ENCODE assay signal across 8 mouse cellular contexts in genomic region chr17:71002081-71002743, GRCm38 (mm10). TPM values are rescaled to one million over a fixed set of nuclear protein-coding genes. Genes with fewer than 3 reads are reported as not detected.
DNase-seq lines count a peak whose midpoint lies in the region; ATAC-seq and TF ChIP-seq lines count a peak whose summit lies in the region.

Myom1 (plus strand) TSS chr17:71002633.

- H3K4me2 ChIP-seq in lung, postnatal 0 days (replicated peaks; ENCODE audit: low read depth, low read length) = peak within 1 kb of the TSS; percentile 57

- peak within 1 kb of the TSS; percentile 98 for H3K27ac ChIP-seq in hindbrain, embryonic 10.5 days
- peak within 1 kb of the TSS; percentile 100 for H3K27ac ChIP-seq in lung, postnatal 0 days (ENCODE audit: low read length)

- TF ChIP-seq CTCF in lung, postnatal 0 days (IDR thresholded peaks at IDR 0.05) = peak; percentile 76

- no peaks in the 10 kb centered on the region for H3K27me3 ChIP-seq in hindbrain, embryonic 10.5 days (ENCODE audit: insufficient read depth, poor library complexity, severe bottlenecking)
- H3K27me3 ChIP-seq in lung, postnatal 0 days (replicated peaks; ENCODE audit: insufficient read depth, low read length) = no peaks in the 10 kb centered on the region

- H3K4me1 ChIP-seq in hindbrain, embryonic 10.5 days (replicated peaks) = peaks cover 26% of the 10 kb centered on the region
- H3K4me1 ChIP-seq in lung, postnatal 0 days (ENCODE audit: insufficient read depth, low read depth, low read length) = peaks cover 11% of the 10 kb centered on the region; the same call in 1 of the 2 replicates

- DNase-seq in MN1 (ENCODE audit: low spot score) = peak; percentile 99
- peak; percentile 94 for DNase-seq in cerebellum, adult 9-10 months
- DNase-seq in hindbrain, embryonic 10.5 days (ENCODE audit: low spot score) = peak; percentile 98
- DNase-seq in layer of hippocampus, adult 9-11 months = peak; percentile 98
- peak; percentile 99 for DNase-seq in lung, postnatal 0 days (ENCODE audit: low spot score)
- DNase-seq in ovary, postnatal 14 days (ENCODE audit: low spot score) = peak; percentile 96
- peak; percentile 99 for DNase-seq in thymus, postnatal 14 days

- H3K36me3 ChIP-seq in hindbrain, embryonic 10.5 days = no peaks in the 10 kb centered on the region
- H3K36me3 ChIP-seq in lung, postnatal 0 days (ENCODE audit: insufficient read depth, low read length) = no peaks in the 10 kb centered on the region

- peak within 1 kb of the TSS; percentile 93 for H3K4me3 ChIP-seq in hindbrain, embryonic 10.5 days
- peak within 1 kb of the TSS; percentile 93 for H3K4me3 ChIP-seq in lung, postnatal 0 days (ENCODE audit: low read depth, low read length)

- peak; percentile 69 for TF ChIP-seq EP300 in lung, postnatal 0 days (IDR thresholded peaks at IDR 0.05)

- peak within 1 kb of the TSS; percentile 100 for H3K9ac ChIP-seq in lung, postnatal 0 days (replicated peaks; ENCODE audit: low read depth)

- ATAC-seq in frontal cortex, adult (ENCODE audit: low TSS enrichment) = peak; percentile 91
- ATAC-seq in lung, postnatal 0 days = peak; percentile 92

- under 1% methylated on average over 65 of the region's 65 CpGs for WGBS in hindbrain, embryonic 10.5 days
- under 1% methylated on average over 49 of the region's 65 CpGs for WGBS in lung, postnatal 0 days

- H3K9me3 ChIP-seq in hindbrain, embryonic 10.5 days = no peaks in the 10 kb centered on the region
- H3K9me3 ChIP-seq in lung, postnatal 0 days (ENCODE audit: low read length) = no peaks in the 10 kb centered on the region

RNA-seq across cellular contexts. Expression of gene Myom1, which starts in this region (rescaled TPM):
- polyA plus RNA-seq in hindbrain, embryonic 10.5 days (2016; fragmentation: Nextera tagmentation; extraction: Ambion mirVana) = 0.99 and 2.7 TPM in 2 replicates
- 9.2 and 12.7 TPM in 2 replicates for polyA plus RNA-seq in lung, postnatal 0 days (2015; fragmentation: Nextera tagmentation; extraction: Ambion mirVana)

Comparison
In these comparisons a context has a peak if more than half of its experiments do, and no peak if none do; other contexts are left out.
1. Peak in every context shown above with its lines: DNase-seq, ATAC-seq, H3K4me3 ChIP-seq and H3K27ac ChIP-seq.